Mouse (Mus musculus) liver, embryonic 16.5 days (tissue): ENCODE data around the gene Neurl4. TPM values are rescaled to one million over a fixed set of nuclear protein-coding genes. Genes with fewer than 3 reads are reported as not detected.

ENCODE experiments used
- microRNA-seq: library from miRNA; unstranded; fragments of <30 nt; microRNA quantifications from one replicate; pipeline ENCODE4, GENCODE M21; 2016
- polyA plus RNA-seq: library from polyadenylated mRNA; unstranded; fragments of >200 nt; fragmentation: Nextera tagmentation; extraction: Ambion mirVana; gene quantifications from 2 replicates; pipeline ENCODE4 v1.2.1, GENCODE M21; 2015

Neurl4 gene
- polyA plus RNA-seq, 1 experiment from 2014 or later, result 2.6 TPM

Small RNAs within 50 kb of the gene (microRNA-seq; reads per million reads assigned to microRNA genes)
- not detected for gene Mir6924

Other genes with a start within 250 kb of the Neurl4 start
- gene Sox15, start 245.8 kb upstream of the Neurl4 start, polyA plus RNA-seq, result 0.11 TPM in 1 of 2 replicates, not detected in the other
- gene Mpdu1, start 238.4 kb upstream of the Neurl4 start, polyA plus RNA-seq, result 34.5 and 35.0 TPM in 2 replicates
- gene Cd68, start 234.9 kb upstream of the Neurl4 start, polyA plus RNA-seq, result 32.0 and 35.4 TPM in 2 replicates
- gene Eif4a1, start 228.6 kb upstream of the Neurl4 start, polyA plus RNA-seq, result 223 and 225 TPM in 2 replicates
- 22.7 and 24.9 TPM in 2 replicates for gene Senp3, start 219.0 kb upstream of the Neurl4 start, polyA plus RNA-seq
- 0.17 and 0.40 TPM in 2 replicates for gene Tnfsf13, start 215.3 kb upstream of the Neurl4 start, polyA plus RNA-seq
- gene Tnfsf12, start 205.2 kb upstream of the Neurl4 start, polyA plus RNA-seq, result 2.5 and 2.8 TPM in 2 replicates
- 0.95 and 1.1 TPM in 2 replicates for gene Tnfsfm13, start 205.0 kb upstream of the Neurl4 start, polyA plus RNA-seq
- 11.1 and 11.9 TPM in 2 replicates for gene Polr2a, start 142.4 kb upstream of the Neurl4 start, polyA plus RNA-seq
- 0.07 TPM in 1 of 2 replicates, not detected in the other for gene Slc35g3, start 139.1 kb upstream of the Neurl4 start, polyA plus RNA-seq
- 0.61 and 0.81 TPM in 2 replicates for gene Zbtb4, start 135.2 kb upstream of the Neurl4 start, polyA plus RNA-seq
- gene Chrnb1, start 105.1 kb upstream of the Neurl4 start, polyA plus RNA-seq, result 0.61 and 0.96 TPM in 2 replicates
- 0.19 and 0.21 TPM in 2 replicates for gene Fgf11, start 99.2 kb upstream of the Neurl4 start, polyA plus RNA-seq
- 0.62 and 1.0 TPM in 2 replicates for gene Tmem102, start 95.4 kb upstream of the Neurl4 start, polyA plus RNA-seq
- not detected in 2 replicates for gene Gm39566, start 85.8 kb upstream of the Neurl4 start, polyA plus RNA-seq
- not detected in 2 replicates for gene Spem2, start 82.6 kb upstream of the Neurl4 start, polyA plus RNA-seq
- gene Spem1, start 78.9 kb upstream of the Neurl4 start, polyA plus RNA-seq, result not detected in 2 replicates
- gene Nlgn2, start 63.3 kb upstream of the Neurl4 start, polyA plus RNA-seq, result 0.66 and 0.83 TPM in 2 replicates
- 404 and 413 TPM in 2 replicates for gene Tmem256, start 62.6 kb upstream of the Neurl4 start, polyA plus RNA-seq
- 22.0 and 27.8 TPM in 2 replicates for gene Plscr3, start 54.7 kb upstream of the Neurl4 start, polyA plus RNA-seq
- gene Tnk1, start 42.3 kb upstream of the Neurl4 start, polyA plus RNA-seq, result 0.74 and 0.96 TPM in 2 replicates
- not detected in 2 replicates for gene Tmem95, start 23.1 kb upstream of the Neurl4 start, polyA plus RNA-seq
- 1.3 and 1.4 TPM in 2 replicates for gene Kctd11, start 19.7 kb upstream of the Neurl4 start, polyA plus RNA-seq
- gene Acap1, start 5.5 kb upstream of the Neurl4 start, polyA plus RNA-seq, result 6.5 and 6.8 TPM in 2 replicates
- gene 2810408A11Rik, start 85 bp upstream of the Neurl4 start, polyA plus RNA-seq, result 0.46 and 0.76 TPM in 2 replicates
- gene Gps2, start 12.8 kb downstream of the Neurl4 start, polyA plus RNA-seq, result 81.1 and 83.1 TPM in 2 replicates
- 1,065 and 1,134 TPM in 2 replicates for gene Eif5a, start 20.9 kb downstream of the Neurl4 start, polyA plus RNA-seq
- gene Ybx2, start 34.7 kb downstream of the Neurl4 start, polyA plus RNA-seq, result 0.18 TPM in 1 of 2 replicates, not detected in the other
- 18.4 and 22.6 TPM in 2 replicates for gene Slc2a4, start 47.1 kb downstream of the Neurl4 start, polyA plus RNA-seq
- gene Cldn7, start 63.7 kb downstream of the Neurl4 start, polyA plus RNA-seq, result 5.4 and 11.7 TPM in 2 replicates
- gene Ctdnep1, start 80.1 kb downstream of the Neurl4 start, polyA plus RNA-seq, result 7.1 and 7.3 TPM in 2 replicates
- 55.1 and 57.2 TPM in 2 replicates for gene Elp5, start 81.4 kb downstream of the Neurl4 start, polyA plus RNA-seq
- 255 and 280 TPM in 2 replicates for gene Gabarap, start 90.1 kb downstream of the Neurl4 start, polyA plus RNA-seq
- 17.5 and 18.2 TPM in 2 replicates for gene Phf23, start 94.7 kb downstream of the Neurl4 start, polyA plus RNA-seq
- gene Dvl2, start 99.5 kb downstream of the Neurl4 start, polyA plus RNA-seq, result 4.4 and 5.1 TPM in 2 replicates
- 127 and 138 TPM in 2 replicates for gene Acadvl, start 114.3 kb downstream of the Neurl4 start, polyA plus RNA-seq
- gene Dlg4, start 115.9 kb downstream of the Neurl4 start, polyA plus RNA-seq, result 0.40 and 0.53 TPM in 2 replicates
- gene Asgr1, start 153.0 kb downstream of the Neurl4 start, polyA plus RNA-seq, result 5.0 and 6.0 TPM in 2 replicates
- gene Asgr2, start 191.6 kb downstream of the Neurl4 start, polyA plus RNA-seq, result 12.9 and 13.1 TPM in 2 replicates
- 2.5 and 3.0 TPM in 2 replicates for gene Mgl2, start 229.3 kb downstream of the Neurl4 start, polyA plus RNA-seq